In the genomic region with DNA sequence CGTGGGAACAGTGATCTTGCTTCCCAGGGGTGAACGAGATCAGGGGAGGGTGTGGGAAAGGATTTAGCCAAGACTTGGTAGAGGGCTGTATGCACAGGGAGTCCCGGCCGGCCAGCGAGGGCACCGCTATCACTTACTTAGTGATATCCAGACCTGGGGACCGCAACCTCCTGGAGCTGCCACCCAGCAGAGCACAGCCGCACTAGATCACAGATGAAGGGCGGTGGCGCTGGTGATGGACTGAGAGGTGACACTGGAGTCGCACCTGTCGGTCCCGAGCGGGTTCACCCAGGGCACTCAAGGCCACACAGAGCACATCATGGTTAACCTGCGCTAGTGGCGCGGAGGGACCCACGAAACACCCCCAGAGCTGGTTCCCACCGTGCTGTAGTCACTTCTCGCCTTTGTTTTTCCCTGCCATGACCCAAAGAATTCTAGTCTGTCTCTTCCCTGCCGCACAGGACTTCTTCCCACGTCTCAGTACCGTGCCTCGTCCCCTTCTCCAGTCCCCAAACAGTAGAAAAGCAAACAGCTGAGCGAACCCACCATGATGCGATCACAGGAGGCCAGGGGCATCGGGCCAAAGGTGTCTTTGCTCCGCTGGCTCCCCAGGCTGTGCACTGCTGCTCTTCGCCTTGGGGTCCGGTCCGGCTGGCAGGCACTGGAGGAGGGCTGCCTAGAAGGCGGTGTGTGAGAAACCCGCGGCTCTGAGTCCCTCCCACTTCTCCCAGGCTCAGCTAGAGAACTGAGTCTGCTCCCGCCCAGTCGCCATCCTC, we compare ENCODE assay signal across 9 mouse cellular contexts. TPM values are rescaled to one million over a fixed set of nuclear protein-coding genes. Genes with fewer than 3 reads are reported as not detected.
A peak's percentile ranks its signal among the peaks of the same experiment; 100 is the strongest.
DNase-seq lines count a peak whose midpoint lies in the region; ATAC-seq and TF ChIP-seq lines count a peak whose summit lies in the region.
"Had no signal": no experiment of that assay in that cellular context is flagged by ENCODE, and none has a peak within 500 bp of the region (broad histone marks: within the 10 kb centered on the region; RNA-seq: fewer than 3 reads in every experiment).

Gucy1a1 (minus strand) TSS at position 664 of the 776 bp plus-strand sequence.

- no peak for TF ChIP-seq CTCF in kidney, postnatal 0 days (IDR thresholded peaks at IDR 0.05; ENCODE audit: low read depth)

- under 1% methylated on average over 35 of the region's 36 CpGs for WGBS in forebrain, embryonic 10.5 days
- WGBS in heart, embryonic 14.5 days = under 1% methylated on average over 36 of the region's 36 CpGs
- under 1% methylated on average over 36 of the region's 36 CpGs for WGBS in kidney, postnatal 0 days
- WGBS in liver, embryonic 11.5 days = 1% methylated on average over 36 of the region's 36 CpGs
- under 1% methylated on average over 36 of the region's 36 CpGs for WGBS in neural tube, embryonic 11.5 days

- H3K4me3 ChIP-seq in forebrain, embryonic 10.5 days = peak within 1 kb of the TSS; percentile 61
- H3K4me3 ChIP-seq in heart, embryonic 14.5 days (ENCODE audit: control insufficient read depth in 1 of 2, insufficient read depth in 1 of 2, low read depth in 1 of 2, low read length in 2 of 2) = peak within 1 kb of the TSS; percentile 66 to 75
- peak within 1 kb of the TSS; percentile 66 for H3K4me3 ChIP-seq in kidney, postnatal 0 days (replicated peaks; ENCODE audit: low read depth, low read length)
- H3K4me3 ChIP-seq in liver, embryonic 11.5 days (ENCODE audit: low read depth, low read length) = peak within 1 kb of the TSS; percentile 57
- H3K4me3 ChIP-seq in neural tube, embryonic 11.5 days (ENCODE audit: low read depth, low read length) = peak within 1 kb of the TSS; percentile 38
- H3K4me3 ChIP-seq: myocyte had no signal

- no peaks in the 10 kb centered on the region for H3K36me3 ChIP-seq in forebrain, embryonic 10.5 days (replicated peaks)
- no peaks in the 10 kb centered on the region for H3K36me3 ChIP-seq in heart, embryonic 14.5 days (ENCODE audit: control insufficient read depth, insufficient read depth, low read length)
- no peaks in the 10 kb centered on the region for H3K36me3 ChIP-seq in kidney, postnatal 0 days (ENCODE audit: insufficient read depth, low read length)
- no peaks in the 10 kb centered on the region for H3K36me3 ChIP-seq in liver, embryonic 11.5 days (ENCODE audit: control insufficient read depth, insufficient read depth, low read length)
- H3K36me3 ChIP-seq in neural tube, embryonic 11.5 days (ENCODE audit: control insufficient read depth, insufficient read depth, low read length) = no peaks in the 10 kb centered on the region

- H3K4me1 ChIP-seq in forebrain, embryonic 10.5 days = peaks cover 14% of the 10 kb centered on the region
- peaks cover 2 to 17% of the 10 kb centered on the region in 2 experiments; a peak in 3 of 4 replicates for H3K4me1 ChIP-seq in heart, embryonic 14.5 days (ENCODE audit: control insufficient read depth in 2 of 2, insufficient read depth in 2 of 2, low read length in 2 of 2)
- H3K4me1 ChIP-seq in kidney, postnatal 0 days (replicated peaks; ENCODE audit: insufficient read depth, low read length) = no peaks in the 10 kb centered on the region
- H3K4me1 ChIP-seq in liver, embryonic 11.5 days (replicated peaks; ENCODE audit: control insufficient read depth, insufficient read depth, low read length) = peaks cover 5% of the 10 kb centered on the region
- no peaks in the 10 kb centered on the region for H3K4me1 ChIP-seq in neural tube, embryonic 11.5 days (ENCODE audit: control insufficient read depth, insufficient read depth, low read length)

- H3K27me3 ChIP-seq in forebrain, embryonic 10.5 days (ENCODE audit: poor library complexity, severe bottlenecking) = peaks cover 23% of the 10 kb centered on the region
- H3K27me3 ChIP-seq in heart, embryonic 14.5 days (ENCODE audit: control insufficient read depth, insufficient read depth, low read length) = no peaks in the 10 kb centered on the region
- H3K27me3 ChIP-seq in kidney, postnatal 0 days (ENCODE audit: insufficient read depth, low read length) = no peaks in the 10 kb centered on the region
- H3K27me3 ChIP-seq in liver, embryonic 11.5 days (replicated peaks; ENCODE audit: control insufficient read depth, insufficient read depth, low read length) = no peaks in the 10 kb centered on the region
- H3K27me3 ChIP-seq in neural tube, embryonic 11.5 days (ENCODE audit: control insufficient read depth, insufficient read depth, low read length) = 0 out of 2 replicates have a peak, but pooled peaks cover 5% of the 10 kb centered on the region

- H3K9me3 ChIP-seq in forebrain, embryonic 10.5 days = no peaks in the 10 kb centered on the region
- H3K9me3 ChIP-seq in heart, embryonic 14.5 days (ENCODE audit: control insufficient read depth, low read length) = no peaks in the 10 kb centered on the region
- H3K9me3 ChIP-seq in kidney, postnatal 0 days (replicated peaks; ENCODE audit: low read length) = no peaks in the 10 kb centered on the region
- no peaks in the 10 kb centered on the region for H3K9me3 ChIP-seq in liver, embryonic 11.5 days (ENCODE audit: control insufficient read depth, low read length)
- H3K9me3 ChIP-seq in neural tube, embryonic 11.5 days (ENCODE audit: control insufficient read depth, low read length) = no peaks in the 10 kb centered on the region

- peak within 1 kb of the TSS; percentile 88 for H3K9ac ChIP-seq in heart, embryonic 14.5 days (ENCODE audit: low read length)
- H3K9ac ChIP-seq in kidney, postnatal 0 days (ENCODE audit: low read depth, low read length) = peak within 1 kb of the TSS; percentile 79
- H3K9ac ChIP-seq in liver, embryonic 11.5 days (ENCODE audit: low read depth, low read length) = peak within 1 kb of the TSS; percentile 45
- peak within 1 kb of the TSS; percentile 50 for H3K9ac ChIP-seq in neural tube, embryonic 11.5 days (ENCODE audit: low read length)

- H3K27ac ChIP-seq in forebrain, embryonic 10.5 days = peak within 1 kb of the TSS; percentile 76
- peak within 1 kb of the TSS; percentile 81 to 84 for H3K27ac ChIP-seq in heart, embryonic 14.5 days (replicated peaks in 1 of 2; ENCODE audit: control insufficient read depth in 1 of 2, insufficient read depth in 1 of 2, low read depth in 2 of 2, low read length in 2 of 2)
- peak within 1 kb of the TSS; percentile 82 for H3K27ac ChIP-seq in kidney, postnatal 0 days
- H3K27ac ChIP-seq in liver, embryonic 11.5 days (ENCODE audit: low read depth, low read length) = no peak within 1 kb of the TSS; the same call in 1 of the 2 replicates
- H3K27ac ChIP-seq in neural tube, embryonic 11.5 days (ENCODE audit: low read depth, low read length) = no peak within 1 kb of the TSS

- DNase-seq in layer of hippocampus, adult 11-12 months (ENCODE audit: low spot score) = peak; percentile 35
- DNase-seq in layer of hippocampus, adult 9-10 months (ENCODE audit: low spot score) = no peak
- peak; percentile 43 for DNase-seq in forebrain, embryonic 10.5 days (ENCODE audit: extremely low spot score, low spot score)
- DNase-seq in kidney, postnatal 0 days (ENCODE audit: low spot score) = peak; percentile 87
- DNase-seq in liver, embryonic 11.5 days (ENCODE audit: low spot score) = peak; percentile 49
- DNase-seq in neural tube, embryonic 11.5 days (ENCODE audit: low spot score) = peak; percentile 49
- peak; percentile 21 for DNase-seq in testis, postnatal 14 days (ENCODE audit: low spot score)

- H3K4me2 ChIP-seq in heart, embryonic 14.5 days (ENCODE audit: low read length) = peak within 1 kb of the TSS; percentile 76
- peak within 1 kb of the TSS; percentile 67 for H3K4me2 ChIP-seq in kidney, postnatal 0 days (ENCODE audit: low read length)
- peak within 1 kb of the TSS; percentile 88 for H3K4me2 ChIP-seq in liver, embryonic 11.5 days
- peak within 1 kb of the TSS; percentile 90 for H3K4me2 ChIP-seq in neural tube, embryonic 11.5 days (ENCODE audit: low read depth)

- ATAC-seq in heart, embryonic 14.5 days (ENCODE audit: insufficient number of reproducible peaks, insufficient read depth, low FRiP score, low read depth) = peak; percentile 69
- peak; percentile 90 for ATAC-seq in kidney, postnatal 0 days (replicated peaks; ENCODE audit: low FRiP score, low read depth)
- ATAC-seq in liver, embryonic 11.5 days (replicated peaks; ENCODE audit: low FRiP score) = peak; percentile 73
- peak; percentile 75 for ATAC-seq in neural tube, embryonic 11.5 days (ENCODE audit: insufficient read depth, low FRiP score, low TSS enrichment)

RNA-seq across cellular contexts. Expression of gene Gucy1a1, which starts in this region (rescaled TPM):
- polyA plus RNA-seq in forebrain, embryonic 10.5 days (2016; fragmentation: Nextera tagmentation; extraction: Ambion mirVana) = 1.5 and 1.8 TPM in 2 replicates
- polyA plus RNA-seq in heart, embryonic 14.5 days (2014; fragmentation: Nextera tagmentation; extraction: Ambion mirVana) = 61.0 and 69.3 TPM in 2 replicates
- polyA plus RNA-seq in kidney, postnatal 0 days (2015; fragmentation: Nextera tagmentation; extraction: Ambion mirVana) = 72.4 and 72.5 TPM in 2 replicates
- polyA plus RNA-seq in liver, embryonic 11.5 days (2014; fragmentation: Nextera tagmentation; extraction: Ambion mirVana) = 18.4 and 18.8 TPM in 2 replicates
- 3.0 and 3.1 TPM in 2 replicates for polyA plus RNA-seq in neural tube, embryonic 11.5 days (2014; fragmentation: Nextera tagmentation; extraction: Ambion mirVana)
- polyA plus RNA-seq: myocyte had no signal

Comparison
In these comparisons a context has a peak if more than half of its experiments do, and no peak if none do; other contexts are left out.
1. H3K27ac ChIP-seq: peak in forebrain, embryonic 10.5 days (single experiment), heart, embryonic 14.5 days (2 of 2) and kidney, postnatal 0 days (single experiment); none in liver, embryonic 11.5 days (single experiment) and neural tube, embryonic 11.5 days (single experiment).
2. Peak in every context shown above with its lines, with median percentiles within 50 percentile points of each other: H3K4me3 ChIP-seq, ATAC-seq, H3K4me2 ChIP-seq and H3K9ac ChIP-seq.